11 mouse cellular contexts compared by ENCODE assay signal in genomic region chr6:140475393-140476087, GRCm38 (mm10). TPM values are rescaled to one million over a fixed set of nuclear protein-coding genes. Genes with fewer than 3 reads are reported as not detected.
DNase-seq lines count a peak whose midpoint lies in the region; ATAC-seq and TF ChIP-seq lines count a peak whose summit lies in the region.
"Had no signal": no experiment of that assay in that cellular context is flagged by ENCODE, and none has a peak within 500 bp of the region (broad histone marks: within the 10 kb centered on the region; RNA-seq: fewer than 3 reads in every experiment).

No protein-coding gene starts in this region.

- 88% methylated on average over 9 of the region's 9 CpGs for WGBS in hindbrain, embryonic 14.5 days
- WGBS in hindbrain, embryonic 16.5 days = 85% methylated on average over 9 of the region's 9 CpGs
- 59% methylated on average over 9 of the region's 9 CpGs for WGBS in lung, postnatal 0 days

- H3K9me3 ChIP-seq in hindbrain, embryonic 14.5 days (ENCODE audit: control insufficient read depth, low read length) = no peaks in the 10 kb centered on the region
- H3K9me3 ChIP-seq in hindbrain, embryonic 16.5 days (ENCODE audit: control insufficient read depth, low read length) = no peaks in the 10 kb centered on the region
- H3K9me3 ChIP-seq in lung, postnatal 0 days (ENCODE audit: low read length) = no peaks in the 10 kb centered on the region

- no peaks in the 10 kb centered on the region for H3K36me3 ChIP-seq in hindbrain, embryonic 14.5 days (replicated peaks; ENCODE audit: control insufficient read depth, insufficient read depth)
- no peaks in the 10 kb centered on the region for H3K36me3 ChIP-seq in hindbrain, embryonic 16.5 days (ENCODE audit: control insufficient read depth, insufficient read depth, low read length)
- H3K36me3 ChIP-seq in lung, postnatal 0 days (ENCODE audit: insufficient read depth, low read length) = no peaks in the 10 kb centered on the region

- ATAC-seq in hindbrain, embryonic 14.5 days (ENCODE audit: low FRiP score) = no peak
- ATAC-seq in hindbrain, embryonic 16.5 days = no peak
- ATAC-seq in lung, postnatal 0 days = no peak
- no peak for ATAC-seq in activated CD4-positive, CD25-positive, alpha-beta regulatory T cell, adult 4 months

- DNase-seq in hindbrain, embryonic 14.5 days (ENCODE audit: low spot score) = no peak
- DNase-seq in lung, postnatal 0 days (ENCODE audit: low spot score) = peak; percentile 57
- no peak for DNase-seq in lung, postnatal 25 days (ENCODE audit: low spot score)
- DNase-seq in NIH3T3 (ENCODE audit: low read depth) = peak; percentile 82
- DNase-seq in cerebellum, postnatal 25 days = peak; percentile 66 to 74
- no peak for DNase-seq in adrenal gland, postnatal 14 days
- DNase-seq: gastrocnemius, postnatal 10 days; heart, postnatal 14 days; kidney, adult 9 months had no signal

- H3K4me2 ChIP-seq in hindbrain, embryonic 14.5 days (replicated peaks) = no peak overlapping the region
- no peak overlapping the region for H3K4me2 ChIP-seq in hindbrain, embryonic 16.5 days (ENCODE audit: low read length)
- no peak overlapping the region for H3K4me2 ChIP-seq in lung, postnatal 0 days (replicated peaks; ENCODE audit: low read depth, low read length)

- H3K4me1 ChIP-seq in hindbrain, embryonic 14.5 days (replicated peaks; ENCODE audit: control insufficient read depth, insufficient read depth, low read length) = peaks cover 26% of the 10 kb centered on the region
- H3K4me1 ChIP-seq in hindbrain, embryonic 16.5 days (ENCODE audit: control insufficient read depth, insufficient read depth, low read depth, low read length) = peaks cover 20% of the 10 kb centered on the region
- H3K4me1 ChIP-seq in lung, postnatal 0 days (ENCODE audit: insufficient read depth, low read depth, low read length) = peaks cover 3% of the 10 kb centered on the region; the same call in 1 of the 2 replicates

- peak; percentile 48 for TF ChIP-seq CTCF in lung, postnatal 0 days (IDR thresholded peaks at IDR 0.05)

- no peak for TF ChIP-seq EP300 in lung, postnatal 0 days (IDR thresholded peaks at IDR 0.05)

- H3K4me3 ChIP-seq in hindbrain, embryonic 14.5 days (replicated peaks; ENCODE audit: low read length) = no peak overlapping the region
- no peak overlapping the region for H3K4me3 ChIP-seq in hindbrain, embryonic 16.5 days (ENCODE audit: low read length)
- H3K4me3 ChIP-seq in lung, postnatal 0 days (ENCODE audit: low read depth, low read length) = no peak overlapping the region

- H3K27me3 ChIP-seq in hindbrain, embryonic 14.5 days (ENCODE audit: control insufficient read depth, insufficient read depth, low read length) = no peaks in the 10 kb centered on the region
- H3K27me3 ChIP-seq in hindbrain, embryonic 16.5 days (replicated peaks; ENCODE audit: control insufficient read depth, insufficient read depth, low read length) = no peaks in the 10 kb centered on the region
- no peaks in the 10 kb centered on the region for H3K27me3 ChIP-seq in lung, postnatal 0 days (replicated peaks; ENCODE audit: insufficient read depth, low read length)

- H3K9ac ChIP-seq in hindbrain, embryonic 14.5 days = no peak overlapping the region
- H3K9ac ChIP-seq in hindbrain, embryonic 16.5 days (ENCODE audit: low read depth, low read length) = no peak overlapping the region
- no peak overlapping the region for H3K9ac ChIP-seq in lung, postnatal 0 days (replicated peaks; ENCODE audit: low read depth)

- H3K27ac ChIP-seq in hindbrain, embryonic 14.5 days = 0 out of 2 replicates have a peak overlapping the region, but pooled peaks have one; percentile 32
- no peak overlapping the region for H3K27ac ChIP-seq in hindbrain, embryonic 16.5 days (ENCODE audit: low read depth, low read length)
- no peak overlapping the region for H3K27ac ChIP-seq in lung, postnatal 0 days (ENCODE audit: low read length)

RNA-seq across cellular contexts. Expression of gene Plekha5, which starts 51.7 kb away (rescaled TPM):
- 37.8 and 38.6 TPM in 2 replicates for polyA plus RNA-seq in hindbrain, embryonic 14.5 days (2014; fragmentation: Nextera tagmentation; extraction: Ambion mirVana)
- 31.2 and 34.9 TPM in 2 replicates for polyA plus RNA-seq in hindbrain, embryonic 16.5 days (2015; fragmentation: Nextera tagmentation; extraction: Ambion mirVana)
- polyA plus RNA-seq in lung, postnatal 0 days (2015; fragmentation: Nextera tagmentation; extraction: Ambion mirVana) = 22.1 and 24.1 TPM in 2 replicates
- polyA plus RNA-seq in activated CD4-positive, CD25-positive, alpha-beta regulatory T cell, adult 4 months (2017; shearing (Covaris generic)) = 10 to 100 TPM; 14.2 to 15.0 TPM
- total RNA-seq in adrenal gland, postnatal 14 days (2021) = 30.1 and 32.7 TPM in 2 replicates

Comparison
In these comparisons a context has a peak if more than half of its experiments do, and no peak if none do; other contexts are left out.
1. DNase-seq: peak in lung, postnatal 0 days (single experiment), NIH3T3 (single experiment) and cerebellum, postnatal 25 days (2 of 2); none in hindbrain, embryonic 14.5 days (single experiment), lung, postnatal 25 days (single experiment) and adrenal gland, postnatal 14 days (single experiment).